Mouse (Mus musculus): ENCODE results near the gene Lnx2. TPM values are rescaled to one million over a fixed set of nuclear protein-coding genes. Genes with fewer than 3 reads are reported as not detected.
A peak's percentile ranks its signal among the peaks of the same experiment; 100 is the strongest.

Lnx2 gene
- polyA plus RNA-seq, 1 experiment from 2014 or later, result 16.0 TPM

GRCm38 (mm10) chr5:147054328-147054727, 22.1 kb downstream of the Lnx2 start:
- 88% methylated on average over 6 of the region's 6 CpGs for WGBS
- no peak overlapping the region for H3K4me2 ChIP-seq (replicated peaks; ENCODE audit: low read depth, low read length)
- H3K27me3 ChIP-seq (ENCODE audit: insufficient read depth, low read length), result 0 out of 2 replicates have a peak, but pooled peaks cover 3% of the 10 kb centered on the region
- peaks cover 31% of the 10 kb centered on the region for H3K4me1 ChIP-seq (ENCODE audit: insufficient read depth, low read length)
- no peaks in the 10 kb centered on the region for H3K9me3 ChIP-seq (ENCODE audit: low read length)
- H3K36me3 ChIP-seq (ENCODE audit: insufficient read depth, low read length), result no peaks in the 10 kb centered on the region
- H3K4me3 ChIP-seq (ENCODE audit: low read length), result no peak overlapping the region
- H3K9ac ChIP-seq (replicated peaks; ENCODE audit: low read length), result no peak overlapping the region
- H3K27ac ChIP-seq (ENCODE audit: low read length), result no peak overlapping the region
- ATAC-seq (ENCODE audit: low FRiP score, low TSS enrichment), result no peak

- H3K4me1 ChIP-seq (ENCODE audit: insufficient read depth, low read length), result peaks cover 35% of the 10 kb centered on the region
- no peak overlapping the region for H3K27ac ChIP-seq (ENCODE audit: low read length)
- no peak overlapping the region for H3K9ac ChIP-seq (replicated peaks; ENCODE audit: low read length)
- H3K36me3 ChIP-seq (ENCODE audit: insufficient read depth, low read length), result no peaks in the 10 kb centered on the region
- H3K4me3 ChIP-seq (ENCODE audit: low read length), result no peak overlapping the region
- H3K9me3 ChIP-seq (ENCODE audit: low read length), result no peaks in the 10 kb centered on the region
- WGBS, result 92% methylated on average over 3 of the region's 3 CpGs
- H3K4me2 ChIP-seq (replicated peaks; ENCODE audit: low read depth, low read length), result no peak overlapping the region
- ATAC-seq (ENCODE audit: low FRiP score, low TSS enrichment), result no peak
- H3K27me3 ChIP-seq (ENCODE audit: insufficient read depth, low read length), result 0 out of 2 replicates have a peak, but pooled peaks cover 3% of the 10 kb centered on the region
These were observed 22.9 kb downstream of the Lnx2 start for GRCm38 (mm10) chr5:147053481-147053880.

- Histone ChIP-seq H3K4me1 (ENCODE audit: insufficient read depth, low read length) (peaks cover 35% of the 10 kb centered on the region), H3K27me3 (ENCODE audit: insufficient read depth, low read length) (0 out of 2 replicates have a peak, but pooled peaks cover 3% of the 10 kb centered on the region), H3K9ac (replicated peaks; ENCODE audit: low read length) (no peak overlapping the region), H3K27ac (ENCODE audit: low read length) (no peak overlapping the region), H3K4me3 (ENCODE audit: low read length) (no peak overlapping the region), H3K36me3 (ENCODE audit: insufficient read depth, low read length) (no peaks in the 10 kb centered on the region), H3K9me3 (ENCODE audit: low read length) (no peaks in the 10 kb centered on the region), H3K4me2 (replicated peaks; ENCODE audit: low read depth, low read length) (no peak overlapping the region)
- ATAC-seq (ENCODE audit: low FRiP score, low TSS enrichment), result no peak
- 84% methylated on average over 6 of the region's 6 CpGs for WGBS
These were observed 23.3 kb downstream of the Lnx2 start for GRCm38 (mm10) chr5:147053071-147053470.

- H3K9me3 ChIP-seq (ENCODE audit: low read length), result no peaks in the 10 kb centered on the region
- 0 out of 2 replicates have a peak, but pooled peaks cover 3% of the 10 kb centered on the region for H3K27me3 ChIP-seq (ENCODE audit: insufficient read depth, low read length)
- WGBS, result 59% methylated on average over 4 of the region's 4 CpGs
- H3K4me3 ChIP-seq (ENCODE audit: low read length), result no peak overlapping the region
- H3K27ac ChIP-seq (ENCODE audit: low read length), result no peak overlapping the region
- peak overlapping the region; percentile 6; the same call in 1 of the 2 replicates for H3K4me2 ChIP-seq (replicated peaks; ENCODE audit: low read depth, low read length)
- no peaks in the 10 kb centered on the region for H3K36me3 ChIP-seq (ENCODE audit: insufficient read depth, low read length)
- peaks cover 35% of the 10 kb centered on the region for H3K4me1 ChIP-seq (ENCODE audit: insufficient read depth, low read length)
- peak; percentile 23; the same call in 1 of the 2 replicates for ATAC-seq (ENCODE audit: low FRiP score, low TSS enrichment)
- peak overlapping the region; percentile 42; the same call in 1 of the 2 replicates for H3K9ac ChIP-seq (replicated peaks; ENCODE audit: low read length)
These were observed 24.2 kb downstream of the Lnx2 start for GRCm38 (mm10) chr5:147052309-147052558.

GRCm38 (mm10) chr5:147051500-147052308, 24.7 kb downstream of the Lnx2 start:
- peak overlapping the region; percentile 42; the same call in 1 of the 2 replicates for H3K9ac ChIP-seq (replicated peaks; ENCODE audit: low read length)
- no peaks in the 10 kb centered on the region for H3K36me3 ChIP-seq (ENCODE audit: insufficient read depth, low read length)
- peak overlapping the region; percentile 6 for H3K4me2 ChIP-seq (replicated peaks; ENCODE audit: low read depth, low read length)
- H3K4me3 ChIP-seq (ENCODE audit: low read length), result no peak overlapping the region
- 0 out of 2 replicates have a peak, but pooled peaks cover 3% of the 10 kb centered on the region for H3K27me3 ChIP-seq (ENCODE audit: insufficient read depth, low read length)
- WGBS, result 32% methylated on average over 29 of the region's 29 CpGs
- ATAC-seq (ENCODE audit: low FRiP score, low TSS enrichment), result no peak
- H3K4me1 ChIP-seq (ENCODE audit: insufficient read depth, low read length), result peaks cover 35% of the 10 kb centered on the region
- H3K9me3 ChIP-seq (ENCODE audit: low read length), result no peaks in the 10 kb centered on the region
- H3K27ac ChIP-seq (ENCODE audit: low read length), result no peak overlapping the region

- 39% methylated on average over 13 of the region's 13 CpGs for WGBS
- peak overlapping the region; percentile 6 for H3K4me2 ChIP-seq (replicated peaks; ENCODE audit: low read depth, low read length)
These were observed 25.4 kb downstream of the Lnx2 start for GRCm38 (mm10) chr5:147050816-147051499.

GRCm38 (mm10) chr5:147049544-147050209, 26.7 kb downstream of the Lnx2 start:
- WGBS, result 31% methylated on average over 19 of the region's 19 CpGs
- Histone ChIP-seq H3K4me2 (replicated peaks; ENCODE audit: low read depth, low read length) (0 out of 2 replicates have a peak overlapping the region, but pooled peaks have one; percentile 4), H3K9ac (replicated peaks; ENCODE audit: low read length) (no peak overlapping the region), H3K9me3 (ENCODE audit: low read length) (no peaks in the 10 kb centered on the region), H3K36me3 (ENCODE audit: insufficient read depth, low read length) (no peaks in the 10 kb centered on the region), H3K27ac (ENCODE audit: low read length) (no peak overlapping the region), H3K4me3 (ENCODE audit: low read length) (no peak overlapping the region), H3K4me1 (ENCODE audit: insufficient read depth, low read length) (peaks cover 39% of the 10 kb centered on the region), H3K27me3 (ENCODE audit: insufficient read depth, low read length) (0 out of 2 replicates have a peak, but pooled peaks cover 3% of the 10 kb centered on the region)
- ATAC-seq (ENCODE audit: low FRiP score, low TSS enrichment), result no peak

More at GRCm38 (mm10) chr5:147050816-147051499, 25.4 kb downstream of the Lnx2 start:
- H3K9me3 ChIP-seq (ENCODE audit: low read length), result no peaks in the 10 kb centered on the region
- 0 out of 2 replicates have a peak, but pooled peaks cover 3% of the 10 kb centered on the region for H3K27me3 ChIP-seq (ENCODE audit: insufficient read depth, low read length)
- H3K4me3 ChIP-seq (ENCODE audit: low read length), result no peak overlapping the region
- no peak overlapping the region for H3K27ac ChIP-seq (ENCODE audit: low read length)
- no peak overlapping the region for H3K9ac ChIP-seq (replicated peaks; ENCODE audit: low read length)
- no peaks in the 10 kb centered on the region for H3K36me3 ChIP-seq (ENCODE audit: insufficient read depth, low read length)
- peaks cover 35% of the 10 kb centered on the region for H3K4me1 ChIP-seq (ENCODE audit: insufficient read depth, low read length)
- no peak for ATAC-seq (ENCODE audit: low FRiP score, low TSS enrichment)

GRCm38 (mm10) chr5:147045929-147046328, 30.5 kb downstream of the Lnx2 start:
- WGBS, result 55% methylated on average over 11 of the region's 11 CpGs

GRCm38 (mm10) chr5:147045311-147045710, 31.1 kb downstream of the Lnx2 start:
- Histone ChIP-seq H3K4me1 (ENCODE audit: insufficient read depth, low read length) (peaks cover 41% of the 10 kb centered on the region), H3K27me3 (ENCODE audit: insufficient read depth, low read length) (no peaks in the 10 kb centered on the region), H3K9ac (replicated peaks; ENCODE audit: low read length) (no peak overlapping the region), H3K4me3 (ENCODE audit: low read length) (no peak overlapping the region), H3K9me3 (ENCODE audit: low read length) (no peaks in the 10 kb centered on the region), H3K36me3 (ENCODE audit: insufficient read depth, low read length) (peaks cover 14% of the 10 kb centered on the region), H3K27ac (ENCODE audit: low read length) (no peak overlapping the region), H3K4me2 (replicated peaks; ENCODE audit: low read depth, low read length) (no peak overlapping the region)
- WGBS, result 71% methylated on average over 9 of the region's 11 CpGs
- no peak for ATAC-seq (ENCODE audit: low FRiP score, low TSS enrichment)

More at GRCm38 (mm10) chr5:147045929-147046328, 30.5 kb downstream of the Lnx2 start:
- Histone ChIP-seq H3K27ac (ENCODE audit: low read length) (no peak overlapping the region), H3K9ac (replicated peaks; ENCODE audit: low read length) (no peak overlapping the region), H3K4me3 (ENCODE audit: low read length) (no peak overlapping the region), H3K36me3 (ENCODE audit: insufficient read depth, low read length) (peaks cover 11% of the 10 kb centered on the region), H3K4me1 (ENCODE audit: insufficient read depth, low read length) (peaks cover 46% of the 10 kb centered on the region), H3K4me2 (replicated peaks; ENCODE audit: low read depth, low read length) (no peak overlapping the region), H3K27me3 (ENCODE audit: insufficient read depth, low read length) (no peaks in the 10 kb centered on the region), H3K9me3 (ENCODE audit: low read length) (no peaks in the 10 kb centered on the region)
- ATAC-seq (ENCODE audit: low FRiP score, low TSS enrichment), result no peak
